Mouse (Mus musculus) small intestine, adult 2 months (tissue): ENCODE data around the gene Tpbgl.

Source experiments
- CTCF ChIP-seq: fragments of 200-500 bp; IDR thresholded peaks from 2 replicates; pipeline ENCODE4 v1.5.1; 2012; ENCODE audit warnings: low read depth, mild to moderate bottlenecking, control low read depth, inconsistent platforms, low read length, moderate library complexity, mixed read lengths; ENCODE audit not compliant: insufficient replicate concordance, insufficient read length; ENCODE audit errors: extremely low read depth
- POLR2A ChIP-seq: fragments of 200-500 bp; IDR thresholded peaks from 2 replicates; pipeline ENCODE4 v1.6.1; 2012; ENCODE audit warnings: low read depth, mild to moderate bottlenecking, control low read depth, inconsistent platforms, low read length, moderate library complexity

GRCm38 (mm10) chr7:99661571-99662230 lies 34.8 kb upstream of the Tpbgl start:
- TF ChIP-seq CTCF: no peak
- no peak for TF ChIP-seq POLR2A
